Mouse (Mus musculus): ENCODE results near the gene Dusp12.

- TF ChIP-seq POLR2A (IDR thresholded peaks at IDR 0.05; ENCODE audit: borderline replicate concordance, insufficient read depth, low read length) (no peak), CTCF (IDR thresholded peaks at IDR 0.05; ENCODE audit: borderline replicate concordance, insufficient read depth, low read depth, low read length) (no peak)
These were observed 30.3 kb upstream of the Dusp12 start for GRCm38 (mm10) chr1:170915657-170916056.

Measured in cerebellum, adult 2 months (tissue).